Mouse (Mus musculus): ENCODE data around the gene Nek7. TPM values are rescaled to one million over a fixed set of nuclear protein-coding genes. Genes with fewer than 3 reads are reported as not detected.

The Nek7 gene
- polyA plus RNA-seq, 1 experiment from 2014 or later = 21.5 TPM

GRCm38 (mm10) chr1:138516946-138517345 lies 103.0 kb downstream of the Nek7 start:
- peaks cover 9% of the 10 kb centered on the region for H3K4me1 ChIP-seq (ENCODE audit: control insufficient read depth, insufficient read depth, low read length)
- no peak overlapping the region for H3K4me2 ChIP-seq (ENCODE audit: low read length)
- ATAC-seq = no peak
- H3K4me3 ChIP-seq (ENCODE audit: low read depth, low read length) = no peak overlapping the region
- no peaks in the 10 kb centered on the region for H3K9me3 ChIP-seq (replicated peaks; ENCODE audit: control insufficient read depth, low read length, poor library complexity, severe bottlenecking)
- H3K36me3 ChIP-seq (ENCODE audit: control insufficient read depth, insufficient read depth, low read length) = no peaks in the 10 kb centered on the region
- H3K9ac ChIP-seq (ENCODE audit: low read depth, low read length) = no peak overlapping the region
- no peak overlapping the region for H3K27ac ChIP-seq (ENCODE audit: low read length)
- WGBS = 81% methylated on average over 2 of the region's 2 CpGs
- no peaks in the 10 kb centered on the region for H3K27me3 ChIP-seq (ENCODE audit: control insufficient read depth, insufficient read depth, low read depth, low read length)

GRCm38 (mm10) chr1:138515362-138515761 lies 104.6 kb downstream of the Nek7 start:
- Histone ChIP-seq H3K27me3 (ENCODE audit: control insufficient read depth, insufficient read depth, low read depth, low read length) (no peaks in the 10 kb centered on the region), H3K9me3 (replicated peaks; ENCODE audit: control insufficient read depth, low read length, poor library complexity, severe bottlenecking) (no peaks in the 10 kb centered on the region), H3K27ac (ENCODE audit: low read length) (peak overlapping the region; percentile 75), H3K4me1 (ENCODE audit: control insufficient read depth, insufficient read depth, low read length) (peaks cover 9% of the 10 kb centered on the region), H3K9ac (ENCODE audit: low read depth, low read length) (peak overlapping the region; percentile 38; the same call in 1 of the 2 replicates), H3K4me2 (ENCODE audit: low read length) (peak overlapping the region; percentile 34), H3K4me3 (ENCODE audit: low read depth, low read length) (no peak overlapping the region), H3K36me3 (ENCODE audit: control insufficient read depth, insufficient read depth, low read length) (no peaks in the 10 kb centered on the region)
- 0 out of 2 replicates have a peak, but pooled peaks have one; percentile 49 for ATAC-seq
- 47% methylated on average over 9 of the region's 9 CpGs for WGBS

GRCm38 (mm10) chr1:138513982-138514381 lies 106.0 kb downstream of the Nek7 start:
- Histone ChIP-seq H3K27ac (ENCODE audit: low read length) (no peak overlapping the region), H3K9me3 (replicated peaks; ENCODE audit: control insufficient read depth, low read length, poor library complexity, severe bottlenecking) (no peaks in the 10 kb centered on the region), H3K27me3 (ENCODE audit: control insufficient read depth, insufficient read depth, low read depth, low read length) (no peaks in the 10 kb centered on the region), H3K4me1 (ENCODE audit: control insufficient read depth, insufficient read depth, low read length) (peaks cover 9% of the 10 kb centered on the region), H3K9ac (ENCODE audit: low read depth, low read length) (no peak overlapping the region), H3K36me3 (ENCODE audit: control insufficient read depth, insufficient read depth, low read length) (no peaks in the 10 kb centered on the region), H3K4me2 (ENCODE audit: low read length) (no peak overlapping the region), H3K4me3 (ENCODE audit: low read depth, low read length) (no peak overlapping the region)
- ATAC-seq = no peak
- WGBS = 86% methylated on average over 4 of the region's 4 CpGs

GRCm38 (mm10) chr1:138510566-138510965 lies 109.4 kb downstream of the Nek7 start:
- WGBS = 55% methylated on average over 4 of the region's 4 CpGs
- Histone ChIP-seq H3K9me3 (replicated peaks; ENCODE audit: control insufficient read depth, low read length, poor library complexity, severe bottlenecking) (no peaks in the 10 kb centered on the region), H3K4me2 (ENCODE audit: low read length) (no peak overlapping the region), H3K36me3 (ENCODE audit: control insufficient read depth, insufficient read depth, low read length) (no peaks in the 10 kb centered on the region), H3K27me3 (ENCODE audit: control insufficient read depth, insufficient read depth, low read depth, low read length) (no peaks in the 10 kb centered on the region), H3K9ac (ENCODE audit: low read depth, low read length) (no peak overlapping the region), H3K4me3 (ENCODE audit: low read depth, low read length) (no peak overlapping the region), H3K4me1 (ENCODE audit: control insufficient read depth, insufficient read depth, low read length) (peaks cover 14% of the 10 kb centered on the region), H3K27ac (ENCODE audit: low read length) (no peak overlapping the region)
- ATAC-seq = no peak

- Histone ChIP-seq H3K27ac (ENCODE audit: low read length) (peak overlapping the region; percentile 55), H3K36me3 (ENCODE audit: control insufficient read depth, insufficient read depth, low read length) (no peaks in the 10 kb centered on the region), H3K27me3 (ENCODE audit: control insufficient read depth, insufficient read depth, low read depth, low read length) (no peaks in the 10 kb centered on the region), H3K4me3 (ENCODE audit: low read depth, low read length) (no peak overlapping the region), H3K9me3 (replicated peaks; ENCODE audit: control insufficient read depth, low read length, poor library complexity, severe bottlenecking) (no peaks in the 10 kb centered on the region), H3K4me2 (ENCODE audit: low read length) (no peak overlapping the region), H3K4me1 (ENCODE audit: control insufficient read depth, insufficient read depth, low read length) (peaks cover 18% of the 10 kb centered on the region), H3K9ac (ENCODE audit: low read depth, low read length) (no peak overlapping the region)
- no peak; the same call in 1 of the 2 replicates for ATAC-seq
- 74% methylated on average over 13 of the region's 13 CpGs for WGBS
Observed at GRCm38 (mm10) chr1:138507446-138508043, 112.4 kb downstream of the Nek7 start.

GRCm38 (mm10) chr1:138507014-138507413 lies 112.9 kb downstream of the Nek7 start:
- H3K4me1 ChIP-seq (ENCODE audit: control insufficient read depth, insufficient read depth, low read length) = peaks cover 18% of the 10 kb centered on the region
- no peaks in the 10 kb centered on the region for H3K9me3 ChIP-seq (replicated peaks; ENCODE audit: control insufficient read depth, low read length, poor library complexity, severe bottlenecking)
- 0 out of 2 replicates have a peak, but pooled peaks have one; percentile 23 for ATAC-seq
- peak overlapping the region; percentile 55; the same call in 1 of the 2 replicates for H3K27ac ChIP-seq (ENCODE audit: low read length)
- H3K4me3 ChIP-seq (ENCODE audit: low read depth, low read length) = no peak overlapping the region
- 29% methylated on average over 4 of the region's 4 CpGs for WGBS
- H3K9ac ChIP-seq (ENCODE audit: low read depth, low read length) = no peak overlapping the region
- H3K36me3 ChIP-seq (ENCODE audit: control insufficient read depth, insufficient read depth, low read length) = no peaks in the 10 kb centered on the region
- no peak overlapping the region for H3K4me2 ChIP-seq (ENCODE audit: low read length)
- H3K27me3 ChIP-seq (ENCODE audit: control insufficient read depth, insufficient read depth, low read depth, low read length) = no peaks in the 10 kb centered on the region

GRCm38 (mm10) chr1:138504228-138504627 lies 115.7 kb downstream of the Nek7 start:
- Histone ChIP-seq H3K36me3 (ENCODE audit: control insufficient read depth, insufficient read depth, low read length) (no peaks in the 10 kb centered on the region), H3K4me3 (ENCODE audit: low read depth, low read length) (no peak overlapping the region), H3K9ac (ENCODE audit: low read depth, low read length) (peak overlapping the region; percentile 1; the same call in 1 of the 2 replicates), H3K4me1 (ENCODE audit: control insufficient read depth, insufficient read depth, low read length) (peaks cover 34% of the 10 kb centered on the region), H3K4me2 (ENCODE audit: low read length) (peak overlapping the region; percentile 23; the same call in 1 of the 2 replicates), H3K9me3 (replicated peaks; ENCODE audit: control insufficient read depth, low read length, poor library complexity, severe bottlenecking) (no peaks in the 10 kb centered on the region), H3K27ac (ENCODE audit: low read length) (peak overlapping the region; percentile 80), H3K27me3 (ENCODE audit: control insufficient read depth, insufficient read depth, low read depth, low read length) (no peaks in the 10 kb centered on the region)
- ATAC-seq = no peak
- 32% methylated on average over 5 of the region's 5 CpGs for WGBS

- Histone ChIP-seq H3K9ac (ENCODE audit: low read depth, low read length) (no peak overlapping the region), H3K4me1 (ENCODE audit: control insufficient read depth, insufficient read depth, low read length) (peaks cover 42% of the 10 kb centered on the region), H3K9me3 (replicated peaks; ENCODE audit: control insufficient read depth, low read length, poor library complexity, severe bottlenecking) (no peaks in the 10 kb centered on the region), H3K27ac (ENCODE audit: low read length) (peak overlapping the region; percentile 93), H3K4me2 (ENCODE audit: low read length) (no peak overlapping the region; the same call in 1 of the 2 replicates), H3K27me3 (ENCODE audit: control insufficient read depth, insufficient read depth, low read depth, low read length) (no peaks in the 10 kb centered on the region), H3K36me3 (ENCODE audit: control insufficient read depth, insufficient read depth, low read length) (no peaks in the 10 kb centered on the region), H3K4me3 (ENCODE audit: low read depth, low read length) (no peak overlapping the region)
- ATAC-seq = no peak
- WGBS = 20% methylated on average over 6 of the region's 6 CpGs
Observed at GRCm38 (mm10) chr1:138500691-138501090, 119.2 kb downstream of the Nek7 start.

GRCm38 (mm10) chr1:138500155-138500554 lies 119.8 kb downstream of the Nek7 start:
- no peaks in the 10 kb centered on the region for H3K27me3 ChIP-seq (ENCODE audit: control insufficient read depth, insufficient read depth, low read depth, low read length)
- ATAC-seq = peak; percentile 74
- WGBS = 6% methylated on average over 10 of the region's 10 CpGs
- H3K4me3 ChIP-seq (ENCODE audit: low read depth, low read length) = peak overlapping the region; percentile 18; the same call in 1 of the 2 replicates
- no peaks in the 10 kb centered on the region for H3K36me3 ChIP-seq (ENCODE audit: control insufficient read depth, insufficient read depth, low read length)
- H3K4me2 ChIP-seq (ENCODE audit: low read length) = peak overlapping the region; percentile 63
- H3K27ac ChIP-seq (ENCODE audit: low read length) = peak overlapping the region; percentile 93
- peaks cover 39% of the 10 kb centered on the region for H3K4me1 ChIP-seq (ENCODE audit: control insufficient read depth, insufficient read depth, low read length)
- H3K9ac ChIP-seq (ENCODE audit: low read depth, low read length) = peak overlapping the region; percentile 42; the same call in 1 of the 2 replicates
- H3K9me3 ChIP-seq (replicated peaks; ENCODE audit: control insufficient read depth, low read length, poor library complexity, severe bottlenecking) = no peaks in the 10 kb centered on the region

Measured in midbrain, embryonic 16.5 days (tissue).